Mouse (Mus musculus) liver, adult 2 months (tissue): Measurements from ENCODE around the gene Mterf1b.

Experiments
- CTCF ChIP-seq: fragments of 200-500 bp; IDR thresholded peaks from 2 replicates; pipeline ENCODE4 v1.5.1; 2011; ENCODE audit warnings: low read depth, low read length, control low read depth
- POLR2A ChIP-seq: fragments of 200-500 bp; IDR thresholded peaks from 2 replicates; pipeline ENCODE4 v1.6.1; 2011; ENCODE audit warnings: low read length, control low read depth; ENCODE audit not compliant: insufficient read depth; ENCODE audit errors: extremely low read depth

DNA sequence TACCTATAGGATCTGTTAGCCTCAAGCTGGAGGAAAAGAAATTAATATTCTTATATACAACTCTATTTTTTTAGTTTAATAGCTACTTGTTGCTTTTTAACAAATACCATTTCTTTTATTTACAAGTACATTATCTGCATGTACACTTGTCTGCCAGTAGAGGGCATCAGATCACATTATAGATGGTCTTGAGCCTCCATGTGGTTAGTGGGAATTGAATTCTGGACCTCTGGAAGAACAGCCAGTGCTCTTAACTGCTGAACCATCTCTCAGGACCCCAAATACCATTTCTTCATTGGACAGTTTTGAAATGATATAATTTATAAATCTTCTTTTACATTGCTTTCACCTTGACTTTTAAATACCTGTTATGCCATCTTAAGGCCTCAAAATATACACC, 9.2 kb downstream of the Mterf1b start:
- TF ChIP-seq POLR2A (no peak), CTCF (peak; percentile 40)
